Mouse (Mus musculus) erythroid progenitor cell, adult 5-6 weeks (primary cell): ENCODE measurements at regions not wholly inside any gene's neighbourhood (a gene's known extent, or its start where the extent isn't known, plus 50 kb on each side); places are given as distances from the start of the nearest gene placed in this dataset.

Source experiments
- ATAC-seq: replicated peaks from 2 replicates; pipeline ENCODE4 v1.8.0; 2016; ENCODE audit warnings: moderate number of reproducible peaks, mild to moderate bottlenecking, moderate TSS enrichment, inconsistent platforms; ENCODE audit not compliant: poor library complexity, low FRiP score, severe bottlenecking

DNA sequence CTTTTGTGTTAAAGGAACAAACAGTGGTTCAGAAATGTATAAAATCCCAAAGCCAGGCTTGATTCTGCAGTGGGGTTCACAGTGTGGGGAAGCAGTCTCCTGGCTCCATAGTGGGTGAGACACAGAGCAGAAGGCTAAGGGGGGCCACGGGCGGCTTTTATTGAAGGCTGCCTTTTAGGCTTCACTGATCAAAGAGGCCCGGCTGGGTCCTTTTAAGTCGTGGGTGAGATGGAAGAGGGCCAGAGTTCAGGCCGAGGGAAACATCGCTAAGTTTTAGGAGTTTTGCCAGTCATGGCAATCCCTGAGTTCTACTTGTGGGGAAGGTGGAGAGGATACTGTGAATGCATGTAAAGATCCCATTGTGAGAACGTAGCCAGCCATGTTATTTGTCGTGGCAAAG, 100.2 kb upstream of the Cxcr4 start:
- ATAC-seq, result no peak

DNA sequence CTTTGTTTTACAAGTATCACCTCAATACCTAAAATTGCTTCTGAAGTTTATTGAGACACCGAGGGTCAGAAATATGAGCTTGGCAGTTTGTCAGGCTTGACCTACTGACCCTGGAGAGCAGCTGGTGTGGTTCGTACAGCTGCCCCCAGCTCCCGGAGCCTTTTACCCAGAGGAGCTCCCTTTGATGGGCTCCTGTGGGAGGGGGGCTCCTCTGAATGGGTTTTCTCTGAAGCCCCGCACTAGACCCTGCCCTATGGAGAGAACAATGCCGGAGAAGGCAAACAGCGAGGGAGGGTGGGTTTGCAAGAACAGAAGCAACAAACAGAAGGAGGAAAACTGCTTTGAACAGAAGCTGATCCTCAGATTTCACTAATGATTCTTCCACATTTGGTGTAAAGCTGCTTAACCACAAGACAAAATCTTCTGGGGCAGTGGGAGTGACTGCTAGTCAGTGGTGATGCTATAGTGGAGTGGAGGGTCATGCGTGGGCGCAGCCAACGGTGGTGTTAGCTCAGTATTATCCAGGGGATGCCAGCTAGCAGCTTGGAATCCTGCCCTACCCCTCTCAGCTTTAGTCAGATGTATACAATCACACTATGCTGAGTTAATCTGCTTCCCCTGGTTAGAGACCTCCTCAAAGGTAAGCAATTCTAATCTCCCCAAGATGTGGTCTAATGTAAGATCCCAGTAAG, 95.3 kb upstream of the Cxcr4 start:
- ATAC-seq, result no peak

DNA sequence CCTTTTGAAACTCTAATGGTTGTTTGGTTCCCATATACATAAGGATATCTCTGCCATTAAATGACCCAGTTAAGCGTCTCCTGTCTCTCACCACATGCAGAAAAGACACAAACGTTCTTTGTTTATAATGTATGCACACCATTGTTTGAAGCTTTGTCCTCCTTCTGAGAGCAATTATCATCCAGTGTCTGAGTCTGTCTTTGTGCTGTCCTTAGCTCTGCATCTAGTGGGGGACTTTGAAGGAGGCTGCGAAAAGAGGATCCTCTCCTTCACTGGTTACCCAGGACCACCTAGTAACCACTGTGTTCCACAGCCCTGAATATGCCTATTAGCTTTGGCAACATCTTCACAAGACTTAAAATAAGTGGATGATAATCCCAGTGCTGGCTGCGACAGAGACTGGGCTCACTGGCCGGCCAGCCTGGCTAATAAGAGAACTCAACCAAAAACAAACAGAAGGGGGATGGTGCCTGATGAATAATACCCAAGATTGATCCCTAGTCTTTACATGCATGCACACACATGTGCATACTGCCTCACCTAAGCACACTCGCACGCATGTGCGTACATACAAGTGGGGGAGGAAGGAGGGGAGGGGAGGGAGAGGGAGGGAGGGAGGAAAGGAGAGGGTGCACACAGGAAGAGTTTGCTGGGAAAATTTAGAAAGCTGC, 93.5 kb upstream of the Cxcr4 start:
- ATAC-seq, result no peak

DNA sequence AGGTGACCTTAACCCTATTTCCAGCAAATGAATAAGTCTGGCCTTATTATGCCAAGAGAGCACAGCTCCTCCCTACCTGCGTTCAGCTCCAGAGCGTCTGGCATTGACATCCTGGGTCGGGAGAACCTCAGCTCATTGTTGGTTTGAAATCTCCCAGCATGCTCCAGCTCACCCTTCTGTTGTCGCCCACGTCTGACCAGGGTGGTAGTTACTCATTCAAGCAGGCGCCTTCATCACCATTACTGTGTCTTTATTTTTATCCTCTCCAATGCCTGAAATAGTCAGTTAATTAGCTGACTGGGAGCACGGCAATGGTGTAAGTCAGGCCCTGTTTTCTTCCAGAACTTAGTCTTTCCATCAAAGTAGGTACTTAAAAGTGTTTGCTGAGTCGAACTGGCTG, 90.8 kb upstream of the Cxcr4 start:
- ATAC-seq, result no peak

DNA sequence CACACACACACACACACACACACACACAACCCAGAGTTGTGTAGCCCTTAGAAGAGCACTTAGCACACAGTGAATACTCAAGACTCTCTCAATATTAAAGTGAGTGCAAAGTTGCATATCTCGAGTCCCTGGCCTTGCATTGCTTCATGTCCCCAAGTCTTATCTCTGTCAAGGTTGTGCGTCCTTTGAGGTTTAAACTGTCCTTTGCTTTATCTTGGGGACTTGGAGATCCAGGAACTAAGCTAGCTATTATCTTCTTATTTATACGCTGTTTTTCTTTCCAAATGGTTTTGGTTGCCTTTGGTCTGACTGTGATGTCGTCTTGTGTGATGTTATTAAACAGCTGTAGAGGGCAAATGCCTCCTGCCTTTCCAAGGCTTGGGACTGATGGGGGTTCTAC, 89.2 kb upstream of the Cxcr4 start:
- ATAC-seq, result no peak

DNA sequence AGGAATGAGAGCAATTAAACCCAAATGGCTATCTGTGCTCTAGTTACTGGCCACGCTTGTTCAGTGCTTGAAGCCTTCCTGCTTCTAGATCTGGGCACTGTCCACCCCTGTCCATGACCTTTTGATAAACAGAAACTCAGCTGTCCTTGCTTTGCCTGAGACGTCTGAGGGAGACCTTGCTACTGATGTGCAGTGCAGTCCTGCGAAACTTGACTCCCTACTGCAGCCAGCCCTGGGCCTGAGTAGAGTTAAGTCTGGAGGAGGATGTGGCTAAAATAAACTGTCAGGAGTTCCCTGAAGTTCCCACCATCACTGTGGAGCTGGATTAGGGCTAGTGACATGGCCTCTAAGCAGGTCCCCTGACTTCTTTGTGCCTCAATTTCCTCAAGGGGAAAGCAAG, 88.4 kb upstream of the Cxcr4 start:
- ATAC-seq, result no peak

DNA sequence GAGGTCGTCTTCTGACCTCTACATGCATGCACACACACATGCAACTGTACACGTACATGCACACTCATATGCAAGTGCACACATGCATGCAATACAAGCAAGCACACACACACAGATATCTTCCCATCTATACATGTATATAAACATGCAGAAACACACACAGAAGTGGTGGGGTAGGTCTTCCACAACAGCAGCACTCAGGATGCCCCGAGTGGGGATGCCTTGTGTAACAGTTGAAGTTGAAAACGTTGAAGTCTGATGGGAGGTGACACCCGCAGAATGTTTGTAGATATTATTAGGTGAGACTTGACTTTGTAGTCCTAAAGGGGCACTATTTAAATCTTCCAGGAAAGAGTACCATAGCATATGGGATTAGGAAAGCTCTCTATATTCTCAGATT, 87.9 kb upstream of the Cxcr4 start:
- ATAC-seq, result no peak

DNA sequence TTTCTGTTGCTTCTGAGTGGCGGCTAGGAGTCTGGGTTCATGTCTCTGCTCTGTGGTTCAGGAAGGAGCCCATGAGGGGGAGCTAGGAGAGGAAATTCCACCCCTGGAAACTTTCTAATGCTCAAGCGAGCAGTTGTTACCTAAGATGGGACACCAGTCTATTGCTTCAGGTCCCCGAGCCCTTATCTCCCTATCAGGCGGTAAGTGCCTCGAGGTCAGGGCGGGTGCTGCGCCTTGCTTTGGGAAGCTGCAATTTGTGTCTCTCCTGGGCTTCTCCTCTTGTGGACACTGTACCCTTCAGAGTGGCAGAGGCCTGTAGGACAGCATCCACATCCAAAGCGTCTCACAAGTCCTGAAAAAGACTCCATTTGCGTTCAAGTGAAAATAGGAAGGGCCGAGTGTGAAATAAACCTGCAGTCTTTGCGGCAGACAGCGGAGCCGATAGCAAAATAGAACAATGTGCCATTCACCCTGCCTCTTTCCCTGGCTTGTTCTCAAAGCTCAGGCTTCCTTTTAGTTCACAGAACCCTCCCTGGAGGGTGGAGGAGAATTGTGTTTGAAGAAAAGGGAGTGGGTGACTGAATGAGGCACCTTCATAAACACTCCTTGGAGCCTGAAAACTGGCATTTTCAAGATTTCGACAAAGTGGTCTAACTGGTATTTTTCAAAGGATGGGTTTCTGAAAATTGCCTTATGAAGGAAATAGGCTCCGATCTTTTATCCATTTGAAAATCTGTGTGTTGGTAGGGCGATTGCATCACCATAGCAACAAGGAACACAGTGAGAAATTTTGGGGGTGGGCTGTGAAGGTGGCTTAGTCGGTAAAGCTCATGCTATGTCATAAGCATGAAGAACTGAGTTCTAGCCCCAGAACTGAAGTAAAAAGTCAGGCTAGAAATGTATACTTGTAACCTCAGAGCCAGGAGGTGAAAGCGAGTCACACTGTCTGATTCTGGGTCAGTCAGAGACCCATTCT, 87.2 kb upstream of the Cxcr4 start:
- no peak for ATAC-seq

DNA sequence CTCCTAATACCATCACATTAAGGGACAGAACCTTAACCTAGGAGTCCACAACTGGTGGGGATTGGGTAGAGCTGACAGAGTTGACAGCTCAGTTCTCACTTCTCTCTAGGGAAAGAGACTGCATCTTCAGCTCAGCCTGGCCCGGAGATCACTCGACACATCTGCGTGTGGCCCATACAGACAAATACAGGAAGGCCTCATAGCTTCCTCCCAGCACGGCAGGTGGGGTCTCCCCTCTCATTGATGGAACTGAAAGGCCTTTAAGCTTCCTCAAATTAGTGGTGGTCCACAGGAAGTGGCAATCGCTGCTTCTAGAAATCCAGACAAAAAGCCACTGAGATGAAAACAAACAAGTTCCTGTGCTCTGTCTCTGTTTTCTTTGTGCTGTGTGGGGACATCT, 83.4 kb upstream of the Cxcr4 start:
- no peak for ATAC-seq

DNA sequence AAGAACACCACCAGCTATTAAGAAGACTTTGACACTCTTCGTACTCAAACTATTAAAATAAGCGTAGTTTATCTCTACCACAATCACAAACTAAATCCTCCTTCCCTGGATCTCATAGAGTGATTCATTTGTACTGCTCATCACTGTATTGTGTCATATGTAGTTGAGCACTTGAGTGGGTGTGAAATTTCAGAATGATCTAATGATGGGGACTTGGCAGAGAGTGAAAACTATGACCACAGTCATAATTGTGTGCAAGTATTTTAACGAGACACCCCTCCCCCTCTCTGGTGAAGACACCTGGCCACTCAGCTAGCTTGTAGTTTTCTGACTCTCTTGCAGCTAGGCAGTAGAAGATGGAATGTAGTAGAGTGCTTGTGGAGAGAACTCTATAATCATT, 80.2 kb upstream of the Cxcr4 start:
- ATAC-seq, result no peak

DNA sequence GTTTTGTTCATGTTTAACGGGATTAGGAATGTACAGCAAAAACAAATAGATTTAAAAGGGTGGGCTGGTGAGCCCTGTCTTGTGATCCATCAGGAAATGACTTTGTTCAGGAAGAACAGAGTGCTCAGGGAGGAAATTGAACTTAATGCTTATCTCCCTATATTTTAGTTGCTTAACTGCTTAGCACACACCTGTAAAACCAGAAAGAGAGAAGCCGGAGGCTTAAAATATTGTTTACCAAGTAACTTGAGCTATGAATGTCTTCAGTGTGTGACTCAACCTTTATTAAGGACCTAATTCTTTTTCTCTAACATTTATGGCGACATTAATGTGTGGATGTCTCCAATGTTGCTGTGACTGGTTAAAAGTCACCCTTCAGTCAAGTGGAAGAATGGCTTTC, 79.4 kb upstream of the Cxcr4 start:
- ATAC-seq, result no peak

DNA sequence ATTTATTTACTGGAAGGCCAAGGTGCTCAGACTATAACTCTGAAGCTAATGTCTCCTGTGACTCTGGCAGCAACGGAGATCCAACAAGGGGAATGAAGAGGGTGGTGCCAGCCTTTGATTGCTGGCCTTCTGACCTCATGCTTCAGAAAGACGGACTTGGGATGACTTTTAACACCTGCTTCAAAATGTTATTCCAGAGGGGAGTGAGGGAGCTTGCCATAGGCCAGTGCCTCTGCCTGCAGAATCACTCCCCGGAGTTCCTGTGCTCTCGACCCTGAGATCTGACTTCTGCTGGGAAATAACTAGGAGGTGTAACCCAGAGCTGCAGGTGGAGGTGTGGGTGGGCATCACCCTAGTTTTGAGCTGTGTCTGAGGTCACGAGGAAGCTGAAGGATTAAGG, 78.9 kb upstream of the Cxcr4 start:
- no peak for ATAC-seq

DNA sequence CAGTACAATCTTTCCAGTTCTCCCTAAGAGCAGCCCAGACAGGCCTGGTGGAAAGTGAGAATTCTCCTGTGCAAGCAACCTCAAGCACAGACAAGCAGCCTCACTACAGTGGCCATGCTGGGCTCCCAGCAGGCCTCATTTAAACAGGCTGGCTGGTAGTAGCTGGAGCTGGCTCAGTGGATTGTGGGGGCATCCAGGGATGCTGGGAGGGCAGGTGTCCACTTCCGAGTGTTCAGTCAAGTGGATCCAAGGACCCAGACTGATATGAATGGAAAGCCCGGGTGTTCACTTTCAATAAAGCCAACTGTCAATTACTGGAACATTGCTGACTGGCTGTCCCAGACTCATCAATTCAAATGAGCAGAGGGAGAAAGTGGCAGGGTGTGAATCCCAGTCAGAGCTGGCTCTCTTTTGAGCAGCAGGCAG, 77.2 kb upstream of the Cxcr4 start:
- no peak for ATAC-seq

DNA sequence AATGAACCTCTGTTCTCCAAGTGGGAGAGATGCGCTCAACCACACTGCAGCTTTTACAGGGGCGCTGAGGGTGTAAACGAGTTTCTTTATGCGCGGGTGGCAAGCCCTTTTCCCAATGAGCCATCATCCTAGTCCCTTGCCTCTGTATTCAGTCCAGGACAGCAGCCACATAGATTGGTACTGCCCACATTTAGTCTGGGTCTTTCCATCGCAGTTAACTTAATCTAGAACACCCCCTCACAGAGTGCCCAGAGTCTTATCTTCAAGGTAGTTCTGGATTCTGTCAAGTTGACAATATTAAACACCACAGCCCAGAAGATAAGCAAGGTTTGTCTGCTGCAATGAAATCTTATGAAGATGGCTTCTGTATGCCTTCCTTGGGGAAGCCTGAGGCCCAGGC, 76.6 kb upstream of the Cxcr4 start:
- no peak for ATAC-seq

DNA sequence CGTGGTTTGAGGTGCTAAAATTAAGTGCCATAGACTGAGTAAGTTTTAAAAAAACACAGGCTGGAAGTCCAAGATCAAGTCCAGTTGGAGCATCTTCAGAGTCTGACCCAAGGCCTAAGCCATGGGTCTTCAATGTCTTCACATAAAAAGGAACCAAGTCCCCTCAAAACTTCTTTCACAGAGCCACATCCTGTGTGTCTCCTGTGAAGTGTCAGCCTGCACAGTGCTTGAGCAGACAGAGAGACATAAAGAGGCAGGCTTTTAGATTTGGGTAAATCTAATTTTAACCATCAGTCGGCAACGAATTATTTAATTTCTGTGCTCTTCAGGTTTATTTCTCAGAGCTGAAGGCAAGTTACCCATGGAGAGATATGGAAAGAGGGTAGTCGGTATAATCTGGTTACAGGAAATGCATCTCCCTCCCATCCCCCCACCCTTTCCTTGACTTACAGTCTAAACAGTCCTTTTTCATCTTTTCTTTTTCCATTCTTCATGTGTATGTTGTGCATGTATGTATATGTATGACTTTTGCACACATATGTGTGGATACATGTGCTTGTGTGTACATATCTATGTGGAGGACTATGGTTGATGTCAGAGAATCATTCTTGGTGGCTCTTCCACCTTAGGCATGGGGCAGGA, 75.1 kb upstream of the Cxcr4 start:
- no peak for ATAC-seq

DNA sequence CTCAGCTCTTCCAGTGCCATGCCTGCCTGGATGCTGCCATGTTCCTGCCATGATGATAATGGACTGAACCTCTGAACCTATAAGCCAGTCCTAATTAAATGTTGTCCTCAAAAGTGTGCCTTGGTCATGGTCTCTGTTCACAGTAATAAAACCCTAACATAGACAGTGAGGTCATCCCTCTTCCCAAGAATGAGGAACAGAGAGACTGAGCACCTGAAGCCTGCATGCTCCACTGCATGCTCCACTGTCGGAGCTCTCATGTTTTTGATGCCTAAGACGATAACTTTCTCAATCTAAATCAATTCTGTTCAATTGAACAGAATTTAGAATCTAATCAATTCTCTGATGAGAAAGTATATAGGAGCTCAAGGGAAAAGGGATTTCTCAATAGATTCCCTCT, 71.1 kb upstream of the Cxcr4 start:
- no peak for ATAC-seq

DNA sequence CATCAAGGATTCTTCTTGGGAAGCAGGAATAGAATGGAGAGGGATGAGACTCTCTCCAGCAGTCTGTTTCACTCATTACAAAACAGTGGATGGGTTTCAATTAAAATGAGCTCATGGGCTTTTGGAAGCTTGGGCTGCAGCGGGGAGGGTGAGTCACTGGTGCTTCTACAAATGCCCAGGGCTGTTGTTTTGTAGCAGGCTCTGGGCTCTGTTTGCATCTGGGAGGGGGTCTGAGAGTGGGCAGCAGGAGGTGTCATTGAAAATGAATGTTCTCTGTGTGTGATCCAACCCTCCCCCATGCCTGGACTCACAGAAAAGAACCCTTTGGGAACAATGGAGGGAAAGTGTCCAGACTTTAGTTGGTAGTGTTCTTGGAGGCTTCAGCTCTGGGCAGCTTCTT, 67.8 kb upstream of the Cxcr4 start:
- no peak for ATAC-seq

DNA sequence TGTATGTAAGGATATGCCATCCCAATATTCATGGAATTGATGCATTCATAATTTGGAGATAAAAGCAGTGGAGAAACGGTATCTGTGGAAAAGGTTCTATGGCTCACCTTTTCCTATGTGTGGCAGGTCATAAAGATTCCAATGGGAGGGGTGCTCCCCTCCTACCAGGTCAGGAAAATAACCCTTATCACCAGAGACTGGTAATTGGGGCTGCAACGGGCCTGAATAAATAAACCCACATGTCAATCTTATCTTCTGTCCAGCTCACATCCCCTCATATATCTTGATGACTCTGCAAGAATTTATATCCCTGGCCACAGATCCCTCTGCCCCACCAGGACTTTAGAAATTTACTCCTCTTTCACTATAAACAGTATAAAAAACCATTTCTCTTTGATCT, 66.7 kb upstream of the Cxcr4 start:
- ATAC-seq, result no peak

DNA sequence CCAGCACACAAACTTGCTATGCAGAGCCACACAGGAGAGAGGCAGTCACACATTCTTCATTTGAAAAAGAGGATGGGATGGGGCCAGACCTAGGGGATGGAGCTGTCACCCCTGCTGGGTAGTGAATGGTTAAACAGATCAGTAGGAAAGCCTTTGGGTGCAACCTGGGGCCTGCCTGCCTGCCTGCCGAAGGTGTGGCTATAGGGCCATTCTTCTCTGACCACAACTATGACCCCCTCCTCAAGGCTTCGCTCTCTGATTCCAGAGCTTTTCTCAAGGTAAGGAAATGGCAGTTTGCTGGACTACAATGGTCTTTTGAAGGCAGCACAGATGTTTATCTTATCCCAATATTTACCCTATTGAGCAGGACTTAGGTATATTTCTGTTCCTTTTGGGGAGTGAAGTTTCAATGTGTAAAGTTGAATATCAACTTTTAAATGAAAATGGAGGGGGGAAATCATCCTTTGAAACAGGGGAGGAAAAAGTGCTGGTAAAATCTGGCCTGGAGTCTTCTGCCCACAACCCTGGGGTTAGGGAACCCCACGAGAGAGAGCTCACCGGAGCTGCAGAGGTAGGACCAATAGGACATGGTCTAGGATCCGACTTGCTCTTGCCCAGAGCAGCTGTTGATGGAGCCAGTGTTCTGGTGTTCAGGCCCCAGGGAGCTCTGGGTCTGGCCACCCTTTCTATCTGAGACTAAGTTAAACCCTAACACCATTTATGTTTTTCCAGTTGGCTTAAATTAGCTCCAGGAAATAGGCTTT, 62.2 kb upstream of the Cxcr4 start:
- ATAC-seq, result no peak

DNA sequence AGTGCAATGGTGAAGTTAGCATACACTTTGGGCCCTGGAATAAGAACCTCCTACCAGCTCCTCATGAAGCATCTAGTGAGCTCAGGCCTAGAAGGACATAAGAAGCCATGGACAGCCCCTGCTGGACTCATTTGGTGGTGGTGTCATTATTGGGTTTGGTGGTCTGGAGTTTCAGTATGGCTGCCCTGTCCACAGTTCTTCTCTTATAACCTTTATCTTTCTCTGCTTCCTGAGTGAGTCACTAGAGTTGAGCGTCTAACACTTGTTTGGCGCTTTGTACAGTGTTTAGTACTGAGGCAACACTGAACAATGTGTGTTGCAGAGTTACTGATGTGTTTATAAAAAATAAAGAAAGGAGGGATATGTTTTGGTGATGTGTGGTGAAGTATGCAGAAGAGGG, 58.5 kb upstream of the Cxcr4 start:
- no peak for ATAC-seq
